Mouse (Mus musculus): ENCODE data around the gene Pi16.

Gene Pi16

GRCm38 (mm10) chr17:29303856-29304255 lies 13.6 kb upstream of the Pi16 start:
- no peak for DNase-seq (ENCODE audit: extremely low read depth, low read depth, low spot score)

GRCm38 (mm10) chr17:29304376-29305057 lies 13.0 kb upstream of the Pi16 start:
- no peak for DNase-seq (ENCODE audit: extremely low read depth, low read depth, low spot score)

- no peak for DNase-seq (ENCODE audit: extremely low read depth, low read depth, low spot score)
Measured at GRCm38 (mm10) chr17:29305058-29305806, 12.2 kb upstream of the Pi16 start.

- no peak for DNase-seq (ENCODE audit: extremely low read depth, low read depth, low spot score)
Measured at GRCm38 (mm10) chr17:29305871-29306270, 11.6 kb upstream of the Pi16 start.

- no peak for DNase-seq (ENCODE audit: extremely low read depth, low read depth, low spot score)
Measured at GRCm38 (mm10) chr17:29310056-29310623, 7.3 kb upstream of the Pi16 start.

- no peak for DNase-seq (ENCODE audit: extremely low read depth, low read depth, low spot score)
Measured at GRCm38 (mm10) chr17:29311602-29312001, 5.9 kb upstream of the Pi16 start.

- DNase-seq (ENCODE audit: extremely low read depth, low read depth, low spot score), result no peak
Measured at GRCm38 (mm10) chr17:29312082-29312481, 5.4 kb upstream of the Pi16 start.

- no peak for DNase-seq (ENCODE audit: extremely low read depth, low read depth, low spot score)
Measured at GRCm38 (mm10) chr17:29313300-29313699, 4.2 kb upstream of the Pi16 start.

GRCm38 (mm10) chr17:29315672-29316465 lies 1.6 kb upstream of the Pi16 start:
- no peak for DNase-seq (ENCODE audit: extremely low read depth, low read depth, low spot score)

- no peak for DNase-seq (ENCODE audit: extremely low read depth, low read depth, low spot score)
Measured at GRCm38 (mm10) chr17:29316891-29317290, 589 bp upstream of the Pi16 start.

- no peak for DNase-seq (ENCODE audit: extremely low read depth, low read depth, low spot score)
Measured at GRCm38 (mm10) chr17:29318731-29319250, 1.3 kb downstream of the Pi16 start.

- DNase-seq (ENCODE audit: extremely low read depth, low read depth, low spot score), result no peak
Measured at GRCm38 (mm10) chr17:29319476-29319875, 2.0 kb downstream of the Pi16 start.

- DNase-seq (ENCODE audit: extremely low read depth, low read depth, low spot score), result no peak
Measured at GRCm38 (mm10) chr17:29319881-29320639, 2.6 kb downstream of the Pi16 start.

GRCm38 (mm10) chr17:29321765-29322602 lies 4.5 kb downstream of the Pi16 start:
- no peak for DNase-seq (ENCODE audit: extremely low read depth, low read depth, low spot score)

GRCm38 (mm10) chr17:29322603-29322962 lies 5.1 kb downstream of the Pi16 start:
- no peak for DNase-seq (ENCODE audit: extremely low read depth, low read depth, low spot score)

- no peak for DNase-seq (ENCODE audit: extremely low read depth, low read depth, low spot score)
Measured at GRCm38 (mm10) chr17:29323625-29324024, 6.1 kb downstream of the Pi16 start.

- no peak for DNase-seq (ENCODE audit: extremely low read depth, low read depth, low spot score)
Measured at GRCm38 (mm10) chr17:29325831-29326230, 8.4 kb downstream of the Pi16 start.

- no peak for DNase-seq (ENCODE audit: extremely low read depth, low read depth, low spot score)
Measured at GRCm38 (mm10) chr17:29326531-29327529, 9.3 kb downstream of the Pi16 start.

Data from fat pad, adult 2 months (tissue).